Mouse (Mus musculus) heart, postnatal 4 days (tissue): ENCODE measurements around the gene Ndufs6. TPM values are rescaled to one million over a fixed set of nuclear protein-coding genes. Genes with fewer than 3 reads are reported as not detected.

Source experiments
- DNase-seq: peaks from one replicate; pipeline ENCODE4 v3.0.0; 2021
- total RNA-seq, 2 experiments: library from RNA; stranded (reverse); gene quantifications; 2 replicates each; pipeline ENCODE4 v1.2.3; 2021

Gene Ndufs6
- total RNA-seq, 2 experiments from 2014 or later = 659 to 710 TPM

- DNase-seq = no peak
These were observed 22.8 kb downstream of the Ndufs6 start for GRCm38 (mm10) chr13:73305398-73306084.

GRCm38 (mm10) chr13:73304729-73305128, 23.6 kb downstream of the Ndufs6 start:
- DNase-seq = no peak

- DNase-seq = peak; percentile 43
These were observed 29.0 kb downstream of the Ndufs6 start for GRCm38 (mm10) chr13:73299322-73299721.

GRCm38 (mm10) chr13:73298717-73299116, 29.6 kb downstream of the Ndufs6 start:
- DNase-seq = peak; percentile 51

GRCm38 (mm10) chr13:73291102-73291501, 37.2 kb downstream of the Ndufs6 start:
- DNase-seq = no peak

- DNase-seq = peak; percentile 68
These were observed 38.1 kb downstream of the Ndufs6 start for GRCm38 (mm10) chr13:73290206-73290605.

GRCm38 (mm10) chr13:73283534-73283933, 44.8 kb downstream of the Ndufs6 start:
- no peak for DNase-seq

- no peak for DNase-seq
These were observed 45.9 kb downstream of the Ndufs6 start for GRCm38 (mm10) chr13:73282407-73282806.

GRCm38 (mm10) chr13:73279196-73279595, 49.1 kb downstream of the Ndufs6 start:
- DNase-seq = no peak

- DNase-seq = no peak
These were observed 50.5 kb downstream of the Ndufs6 start for GRCm38 (mm10) chr13:73277797-73278196.

GRCm38 (mm10) chr13:73277361-73277760, 51.0 kb downstream of the Ndufs6 start:
- DNase-seq = no peak

GRCm38 (mm10) chr13:73273536-73273935, 54.8 kb downstream of the Ndufs6 start:
- no peak for DNase-seq

GRCm38 (mm10) chr13:73272794-73273282, 55.5 kb downstream of the Ndufs6 start:
- no peak for DNase-seq

GRCm38 (mm10) chr13:73271336-73272242, 56.8 kb downstream of the Ndufs6 start:
- DNase-seq = no peak

- no peak for DNase-seq
These were observed 57.8 kb downstream of the Ndufs6 start for GRCm38 (mm10) chr13:73270451-73271081.

GRCm38 (mm10) chr13:73269891-73270290, 58.5 kb downstream of the Ndufs6 start:
- no peak for DNase-seq

Other genes with a start within 250 kb of the Ndufs6 start
- 10 to 100 TPM; 53.3 to 64.3 TPM for gene Irx4, start 68.1 kb downstream of the Ndufs6 start, total RNA-seq
- gene Mrpl36, start within 50 bp of the Ndufs6 start, total RNA-seq = 10 to 100 TPM; 41.6 to 43.9 TPM
- 10 to 100 TPM; 12.7 to 14.2 TPM for gene Lpcat1, start 138.7 kb upstream of the Ndufs6 start, total RNA-seq
- gene Slc6a3, start 208.2 kb upstream of the Ndufs6 start, total RNA-seq = not detected